Mouse (Mus musculus) kidney, embryonic 14.5 days (tissue): ENCODE measurements at regions not wholly inside any gene's neighbourhood (a gene's known extent, or its start where the extent isn't known, plus 50 kb on each side); places are given as distances from the start of the nearest gene placed in this dataset.

Experiments
- ATAC-seq: fragments of 200-750 bp; cut with Nextera tagmentation; 2 replicates; pipeline ENCODE4 v1.8.0; 2017; ENCODE audit warnings: moderate number of reproducible peaks, mild to moderate bottlenecking, moderate TSS enrichment, moderate library complexity; ENCODE audit not compliant: low FRiP score, low TSS enrichment
- H3K27ac ChIP-seq: fragments of 300-500 bp; sonication (generic); 2 replicates; pipeline ENCODE4 v1.5.1; 2014; ENCODE audit warnings: low read depth, mild to moderate bottlenecking, low read length, moderate library complexity, mixed read lengths
- H3K27me3 ChIP-seq: fragments of 300-500 bp; sonication (generic); 2 replicates; pipeline ENCODE4 v1.6.1; 2014; ENCODE audit warnings: mild to moderate bottlenecking, low read length; ENCODE audit not compliant: control insufficient read depth, insufficient read depth
- H3K36me3 ChIP-seq: fragments of 300-500 bp; sonication (generic); 2 replicates; pipeline ENCODE4 v1.6.1; 2014; ENCODE audit warnings: low read length, mixed read lengths; ENCODE audit not compliant: control insufficient read depth, insufficient read depth
- H3K4me1 ChIP-seq: fragments of 300-500 bp; sonication (generic); 2 replicates; pipeline ENCODE4 v1.6.1; 2014; ENCODE audit warnings: low read length, mixed read lengths; ENCODE audit not compliant: control insufficient read depth, insufficient read depth
- H3K4me2 ChIP-seq: fragments of 300-500 bp; sonication (generic); replicated peaks from 2 replicates; pipeline ENCODE4 v1.6.1; 2014; ENCODE audit warnings: low read depth, mild to moderate bottlenecking, low read length
- H3K4me3 ChIP-seq: fragments of 300-500 bp; sonication (generic); 2 replicates; pipeline ENCODE4 v1.5.1; 2014; ENCODE audit warnings: mild to moderate bottlenecking, low read length
- H3K9ac ChIP-seq: fragments of 300-500 bp; sonication (generic); 2 replicates; pipeline ENCODE4 v1.6.1; 2014; ENCODE audit warnings: low read depth, mild to moderate bottlenecking, low read length, moderate library complexity
- H3K9me3 ChIP-seq: fragments of 300-500 bp; sonication (generic); 2 replicates; pipeline ENCODE4 v1.6.1; 2016; ENCODE audit warnings: low read length; ENCODE audit not compliant: control insufficient read depth
- WGBS: fragments of 180-500 bp; shearing (Covaris S2); extraction: QIAGEN DNeasy Blood & Tissue Kit; methylation state at CpG from one replicate; pipeline ENCODE4 v1.1.7; 2014; 5-methylcytosine and 5-hydroxymethylcytosine counted together

DNA sequence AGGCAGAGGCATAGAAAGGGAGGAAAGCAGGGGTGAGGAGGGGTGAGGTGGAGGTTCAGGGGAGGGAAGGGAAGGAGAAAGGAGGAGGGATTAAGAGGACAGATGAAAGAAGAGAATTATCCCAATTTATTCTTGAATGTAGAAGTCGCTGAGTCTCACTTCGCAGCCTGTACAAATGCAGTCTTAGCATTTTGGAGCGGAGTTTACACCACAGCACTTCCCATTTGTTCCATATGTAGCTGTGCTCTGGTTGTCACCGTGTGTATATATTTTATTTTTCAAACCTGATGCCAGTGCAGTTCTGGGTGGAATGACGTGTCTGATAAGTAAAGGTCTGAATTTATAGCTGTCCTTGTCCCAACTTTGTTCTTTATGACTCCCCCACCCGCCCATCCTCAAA lies 105.2 kb downstream of the Spata19 start:
- Histone ChIP-seq H3K9ac (no peak overlapping the region), H3K27ac (no peak overlapping the region), H3K4me1 (no peaks in the 10 kb centered on the region), H3K4me2 (no peak overlapping the region), H3K27me3 (no peaks in the 10 kb centered on the region), H3K9me3 (no peaks in the 10 kb centered on the region), H3K36me3 (no peaks in the 10 kb centered on the region), H3K4me3 (no peak overlapping the region)
- WGBS: 77% methylated on average over 6 of the region's 6 CpGs
- no peak for ATAC-seq

DNA sequence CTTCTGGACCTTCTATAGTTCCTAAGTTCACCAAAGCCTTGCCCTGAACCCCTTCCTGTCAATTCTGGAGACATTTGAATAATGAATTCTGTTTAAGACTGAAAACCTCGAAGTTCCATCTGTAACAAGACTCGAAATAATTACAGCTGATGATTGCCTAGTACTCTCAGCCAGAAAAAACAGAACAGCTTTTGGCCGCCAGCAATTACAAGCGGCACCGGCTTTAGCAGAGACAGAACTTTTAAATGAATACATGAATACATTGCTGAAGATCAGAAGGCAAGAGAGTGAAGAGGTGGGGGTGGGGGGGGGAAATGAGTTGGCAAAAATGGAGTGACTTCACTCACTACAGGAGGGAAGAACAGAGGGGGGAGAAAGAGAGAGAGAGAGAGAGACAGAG lies 112.6 kb downstream of the Spata19 start:
- Histone ChIP-seq H3K9me3 (no peaks in the 10 kb centered on the region), H3K9ac (no peak overlapping the region), H3K27me3 (no peaks in the 10 kb centered on the region), H3K4me1 (no peaks in the 10 kb centered on the region), H3K4me3 (no peak overlapping the region), H3K27ac (no peak overlapping the region), H3K36me3 (no peaks in the 10 kb centered on the region), H3K4me2 (no peak overlapping the region)
- 75% methylated on average over 5 of the region's 5 CpGs for WGBS
- no peak for ATAC-seq

DNA sequence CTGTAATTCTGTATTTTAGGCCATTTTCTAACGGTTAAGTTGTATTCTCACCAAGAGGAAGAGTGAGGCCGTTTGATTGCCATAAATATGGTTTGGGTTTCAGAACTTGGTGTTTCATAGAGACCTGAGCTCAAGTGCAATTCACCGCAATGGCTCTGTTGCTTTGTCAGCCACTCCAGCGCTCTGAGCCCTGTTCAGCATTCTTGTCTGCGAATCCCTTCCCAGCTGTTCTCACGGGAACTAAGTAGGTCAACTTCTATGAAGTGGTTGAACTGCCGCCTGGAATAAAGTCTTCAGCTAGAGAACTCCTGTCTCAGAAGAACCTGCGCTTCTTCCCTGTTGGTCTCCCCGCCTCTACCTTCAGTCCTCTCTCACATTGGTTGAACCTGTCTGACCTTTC lies 113.1 kb downstream of the Spata19 start:
- 91% methylated on average over 9 of the region's 9 CpGs for WGBS
- Histone ChIP-seq H3K4me3 (no peak overlapping the region), H3K9me3 (no peaks in the 10 kb centered on the region), H3K9ac (no peak overlapping the region), H3K27me3 (no peaks in the 10 kb centered on the region), H3K4me1 (no peaks in the 10 kb centered on the region), H3K36me3 (no peaks in the 10 kb centered on the region), H3K27ac (no peak overlapping the region), H3K4me2 (no peak overlapping the region)
- no peak for ATAC-seq

DNA sequence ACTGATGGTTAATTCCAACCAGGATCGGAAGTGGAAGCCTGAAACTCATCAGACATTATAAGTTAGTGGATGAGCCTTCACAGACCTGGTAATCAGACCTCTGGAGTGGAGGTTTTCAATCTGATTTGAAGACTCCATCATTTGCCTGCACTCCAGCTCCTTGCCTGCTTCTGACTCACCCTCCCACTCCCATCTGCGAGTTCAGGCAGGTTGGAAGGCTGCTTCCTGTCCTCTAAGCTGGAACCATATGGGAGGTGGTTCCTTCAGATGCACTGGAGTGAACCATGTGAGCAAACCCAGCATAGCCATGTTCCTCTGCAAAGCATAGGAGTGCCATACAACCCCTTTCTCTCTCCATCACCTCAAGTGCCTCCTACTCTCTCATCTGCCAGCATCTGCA lies 114.6 kb downstream of the Spata19 start:
- WGBS: 78% methylated on average over 2 of the region's 2 CpGs
- no peak overlapping the region for H3K27ac ChIP-seq
- H3K9me3 ChIP-seq: no peaks in the 10 kb centered on the region
- no peak overlapping the region for H3K4me2 ChIP-seq
- no peaks in the 10 kb centered on the region for H3K36me3 ChIP-seq
- ATAC-seq: no peak
- H3K4me1 ChIP-seq: no peaks in the 10 kb centered on the region
- no peak overlapping the region for H3K4me3 ChIP-seq
- no peak overlapping the region for H3K9ac ChIP-seq
- H3K27me3 ChIP-seq: no peaks in the 10 kb centered on the region

DNA sequence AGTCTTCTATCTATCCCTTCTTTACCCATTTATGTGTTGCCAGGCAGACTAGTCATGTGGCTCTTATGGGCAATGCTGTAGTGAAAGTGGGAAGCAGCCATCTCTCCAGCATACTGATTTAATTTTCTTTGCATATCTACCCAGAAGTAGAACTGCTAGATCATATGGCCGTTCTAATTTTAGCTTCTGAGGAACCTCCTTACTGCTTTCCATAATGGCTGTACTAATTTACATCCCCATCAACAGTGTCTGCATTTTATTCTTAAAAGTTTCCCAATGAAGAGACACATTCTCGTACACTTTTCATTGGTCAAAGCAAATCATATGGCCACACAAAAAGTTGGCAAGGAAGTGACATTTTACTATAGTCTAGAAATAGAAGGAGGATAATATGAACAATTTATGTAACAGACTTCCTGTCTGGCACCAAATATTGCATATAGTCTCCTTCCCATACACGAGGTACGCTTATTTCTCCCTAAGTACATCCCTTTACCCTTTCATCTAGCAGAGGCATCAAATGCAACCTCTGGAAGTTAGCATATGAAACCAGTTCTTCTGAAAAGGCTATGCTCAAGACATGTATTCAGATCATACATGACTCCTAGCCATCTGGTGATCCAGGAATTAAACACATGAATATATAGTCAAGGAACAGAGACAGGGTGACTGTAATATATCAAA lies 119.0 kb downstream of the Spata19 start:
- no peak overlapping the region for H3K4me2 ChIP-seq
- H3K27me3 ChIP-seq: no peaks in the 10 kb centered on the region
- no peak for ATAC-seq
- 90% methylated on average over 4 of the region's 4 CpGs for WGBS
- no peak overlapping the region for H3K27ac ChIP-seq
- no peaks in the 10 kb centered on the region for H3K9me3 ChIP-seq
- no peak overlapping the region for H3K9ac ChIP-seq
- H3K4me3 ChIP-seq: no peak overlapping the region
- no peaks in the 10 kb centered on the region for H3K4me1 ChIP-seq
- H3K36me3 ChIP-seq: no peaks in the 10 kb centered on the region

DNA sequence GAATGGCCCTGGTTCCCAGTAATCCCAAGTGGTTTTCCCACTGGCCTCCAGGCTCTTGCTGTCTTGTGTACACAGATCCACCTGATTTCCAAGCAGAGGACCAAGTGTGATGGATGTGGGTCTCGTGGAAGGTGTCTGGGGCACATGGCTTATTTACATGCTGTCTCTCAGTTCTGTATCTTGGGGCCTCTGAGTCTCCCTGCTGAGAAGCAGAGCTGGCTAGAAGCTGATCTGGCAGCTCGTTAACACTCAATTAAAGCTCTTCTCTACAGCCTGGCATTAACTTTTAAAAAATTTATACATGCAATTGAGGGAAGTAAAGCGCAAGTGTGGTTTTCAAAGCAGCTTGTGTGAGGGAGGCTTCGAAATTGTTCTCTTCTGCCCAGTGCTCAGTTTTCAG lies 121.4 kb downstream of the Spata19 start:
- Histone ChIP-seq H3K9me3 (no peaks in the 10 kb centered on the region), H3K27me3 (no peaks in the 10 kb centered on the region), H3K4me3 (no peak overlapping the region), H3K4me1 (no peaks in the 10 kb centered on the region), H3K36me3 (no peaks in the 10 kb centered on the region), H3K27ac (no peak overlapping the region), H3K9ac (no peak overlapping the region), H3K4me2 (no peak overlapping the region)
- 72% methylated on average over 4 of the region's 4 CpGs for WGBS
- ATAC-seq: no peak

DNA sequence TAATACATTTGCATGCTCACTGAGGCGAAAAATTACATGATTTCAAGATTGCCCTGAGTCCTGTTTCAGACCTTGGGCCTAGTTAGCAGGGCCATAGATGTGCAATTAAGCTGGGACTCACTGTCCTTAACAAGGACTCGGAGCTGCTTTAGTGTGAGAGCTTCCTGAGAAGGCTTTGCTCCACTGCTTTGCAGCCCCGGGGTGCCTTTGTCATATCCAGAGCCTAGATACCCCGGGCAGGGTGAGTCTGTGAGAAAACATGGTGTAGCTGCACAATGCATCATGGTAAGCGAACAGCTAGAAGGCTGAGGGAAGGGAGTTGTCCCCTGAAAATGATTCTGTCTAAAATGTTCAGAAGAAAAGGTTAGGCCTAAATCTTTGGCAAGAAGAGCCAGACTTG lies 123.1 kb downstream of the Spata19 start:
- Histone ChIP-seq H3K4me2 (no peak overlapping the region), H3K4me1 (no peaks in the 10 kb centered on the region), H3K9me3 (no peaks in the 10 kb centered on the region), H3K27me3 (no peaks in the 10 kb centered on the region), H3K27ac (no peak overlapping the region), H3K36me3 (no peaks in the 10 kb centered on the region), H3K4me3 (no peak overlapping the region), H3K9ac (no peak overlapping the region)
- 55% methylated on average over 5 of the region's 5 CpGs for WGBS
- ATAC-seq: no peak

DNA sequence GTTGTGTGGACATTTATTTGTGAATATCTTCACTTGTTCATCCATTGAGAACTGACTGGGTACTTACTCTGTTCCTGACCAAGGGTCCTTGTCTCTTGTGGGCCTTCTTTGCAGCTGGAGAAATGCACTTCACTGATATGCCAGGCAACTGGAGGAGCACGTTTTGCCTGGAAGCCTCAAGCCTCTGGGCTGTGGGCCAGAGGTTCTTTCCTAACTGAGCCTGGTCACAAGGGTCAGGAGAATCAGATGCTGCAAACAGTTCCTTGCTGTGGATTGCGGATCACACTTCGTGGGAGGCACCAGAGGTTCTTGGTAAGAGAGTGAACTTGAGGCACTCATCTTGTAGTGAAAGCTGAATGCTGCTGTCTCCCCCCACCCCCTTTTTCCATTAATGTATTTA lies 124.6 kb downstream of the Spata19 start:
- no peak for ATAC-seq
- 66% methylated on average over 3 of the region's 3 CpGs for WGBS
- H3K9me3 ChIP-seq: no peaks in the 10 kb centered on the region
- H3K4me2 ChIP-seq: no peak overlapping the region
- no peaks in the 10 kb centered on the region for H3K27me3 ChIP-seq
- no peak overlapping the region for H3K9ac ChIP-seq
- no peak overlapping the region for H3K4me3 ChIP-seq
- no peaks in the 10 kb centered on the region for H3K36me3 ChIP-seq
- H3K27ac ChIP-seq: no peak overlapping the region
- no peaks in the 10 kb centered on the region for H3K4me1 ChIP-seq

DNA sequence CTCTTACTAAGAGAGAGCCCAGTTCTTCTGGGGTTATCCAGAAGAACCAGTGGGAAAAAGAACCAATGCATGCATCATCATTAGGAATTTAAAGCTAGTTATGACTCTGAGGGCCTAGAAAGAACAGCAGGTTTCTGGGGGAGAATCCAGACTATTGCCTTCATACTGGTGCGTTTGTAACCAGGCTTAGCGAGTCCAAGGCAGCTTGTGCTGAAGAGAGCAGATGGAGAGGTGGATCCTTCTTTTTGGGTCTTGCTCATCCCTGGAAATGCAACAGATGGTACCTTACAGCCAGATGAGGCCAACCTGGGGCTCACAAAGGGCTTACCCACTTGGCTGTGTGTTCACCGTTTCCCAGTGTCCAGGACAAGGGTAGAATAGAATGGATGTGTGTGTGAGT lies 130.1 kb downstream of the Spata19 start:
- Histone ChIP-seq H3K4me3 (no peak overlapping the region), H3K9ac (no peak overlapping the region), H3K36me3 (no peaks in the 10 kb centered on the region), H3K4me1 (no peaks in the 10 kb centered on the region), H3K27ac (no peak overlapping the region), H3K27me3 (no peaks in the 10 kb centered on the region), H3K9me3 (no peaks in the 10 kb centered on the region), H3K4me2 (no peak overlapping the region)
- WGBS: 92% methylated on average over 3 of the region's 3 CpGs
- no peak for ATAC-seq
